Mouse (Mus musculus) testis, adult 2 months (tissue): ENCODE measurements around the gene 1700025F22Rik. TPM values are rescaled to one million over a fixed set of nuclear protein-coding genes. Genes with fewer than 3 reads are reported as not detected.
"Not testable (repeated sequence)": the region's sequence is repeated elsewhere in the genome, so short reads cannot be mapped to it uniquely, and the experiment has no call there.

Source experiments
- H3K27ac ChIP-seq: fragments of 200-500 bp; 2 replicates; pipeline ENCODE4 v1.5.1; 2012; ENCODE audit warnings: low read depth, low read length; ENCODE audit not compliant: control insufficient read depth, insufficient read depth
- H3K27me3 ChIP-seq: fragments of 200-500 bp; 2 replicates; pipeline ENCODE4 v1.6.1; 2012; ENCODE audit warnings: mild to moderate bottlenecking, low read length, moderate library complexity; ENCODE audit not compliant: control insufficient read depth, insufficient read depth
- H3K36me3 ChIP-seq: fragments of 200-500 bp; 2 replicates; pipeline ENCODE4 v1.6.1; 2012; ENCODE audit warnings: mild to moderate bottlenecking, low read length; ENCODE audit not compliant: control insufficient read depth, insufficient read depth
- H3K4me1 ChIP-seq: fragments of 200-500 bp; 2 replicates; pipeline ENCODE4 v1.6.1; 2012; ENCODE audit warnings: low read length; ENCODE audit not compliant: control insufficient read depth, insufficient read depth
- H3K4me3 ChIP-seq: fragments of 200-500 bp; 2 replicates; pipeline ENCODE4 v1.5.1; 2012; ENCODE audit warnings: low read depth, mild to moderate bottlenecking, low read length, moderate library complexity, mixed read lengths; ENCODE audit not compliant: control insufficient read depth
- CTCF ChIP-seq: fragments of 200-500 bp; IDR thresholded peaks from 2 replicates; pipeline ENCODE4 v1.5.1; 2012; ENCODE audit warnings: low read depth, mild to moderate bottlenecking, inconsistent platforms, low read length, moderate library complexity; ENCODE audit not compliant: control insufficient read depth, insufficient read depth, insufficient replicate concordance
- POLR2A ChIP-seq: fragments of 200-500 bp; IDR thresholded peaks from 2 replicates; pipeline ENCODE4 v1.6.1; 2012; ENCODE audit warnings: low read depth, mild to moderate bottlenecking, inconsistent platforms, low read length, moderate library complexity; ENCODE audit not compliant: control insufficient read depth
- polyA plus RNA-seq: library from polyadenylated mRNA; depleted of rRNA; stranded (reverse); fragments of >200 nt; gene quantifications from 2 replicates; pipeline ENCODE4 v1.2.3, GENCODE M21; 2012; rRNA removed

Gene 1700025F22Rik
- polyA plus RNA-seq, 1 experiment = 77.8 TPM

DNA sequence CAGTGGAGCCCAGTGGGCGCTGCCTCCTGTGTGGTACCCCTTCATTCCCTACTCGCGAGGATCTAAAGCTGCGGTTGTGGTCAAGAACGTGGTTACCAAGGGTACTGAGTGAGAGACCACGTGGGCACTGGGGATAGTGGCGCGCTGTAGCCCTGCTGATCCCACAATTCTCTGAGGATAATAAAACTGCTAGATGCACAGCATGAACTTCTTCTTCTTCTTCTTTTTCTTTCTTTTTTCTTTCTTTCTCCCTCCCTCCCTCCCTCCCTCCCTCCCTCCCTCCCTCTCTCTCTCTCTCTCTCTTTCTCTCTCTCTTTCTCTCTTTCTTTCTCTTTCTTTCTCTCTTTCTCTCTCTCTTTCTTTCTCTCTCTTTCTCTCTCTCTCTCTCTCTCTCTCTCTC lies 34.3 kb downstream of the 1700025F22Rik start, which contains the start of gene 1700017D01Rik:
Gene 1700017D01Rik (minus strand): TSS at position 101 of the 400 bp plus-strand sequence.
- peak within 1 kb of the TSS; percentile 90 for H3K4me3 ChIP-seq
- TF ChIP-seq POLR2A = peak; percentile 83
- not testable (repeated sequence) for H3K4me1 ChIP-seq, H3K27me3 ChIP-seq, H3K36me3 ChIP-seq
- H3K27ac ChIP-seq = peak within 1 kb of the TSS; percentile 83

DNA sequence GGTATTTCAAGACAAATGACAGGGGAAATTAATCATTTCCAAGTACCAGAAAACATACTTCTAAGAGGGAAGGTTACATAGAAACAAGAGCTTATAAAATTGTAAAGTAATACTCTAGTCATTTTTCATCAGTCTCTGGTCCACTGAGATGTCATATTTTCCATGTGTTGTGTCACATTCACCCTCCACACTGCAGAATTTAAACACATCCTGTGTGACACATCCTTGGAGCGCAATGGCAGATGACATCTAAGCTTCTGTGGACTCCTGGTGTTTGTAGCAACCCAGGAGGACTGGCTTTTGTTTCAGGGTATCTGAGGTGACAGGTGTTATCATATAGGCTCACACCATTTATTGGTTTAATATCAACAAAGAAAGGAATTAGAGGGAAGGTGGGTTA lies 35.4 kb downstream of the 1700025F22Rik start:
- H3K36me3 ChIP-seq = no peaks in the 10 kb centered on the region
- no peaks in the 10 kb centered on the region for H3K27me3 ChIP-seq
- no peak for TF ChIP-seq POLR2A
- TF ChIP-seq CTCF = no peak
- H3K4me1 ChIP-seq = peaks cover 3% of the 10 kb centered on the region
- H3K4me3 ChIP-seq = peak overlapping the region; percentile 47; the same call in 1 of the 2 replicates
- no peak overlapping the region for H3K27ac ChIP-seq

DNA sequence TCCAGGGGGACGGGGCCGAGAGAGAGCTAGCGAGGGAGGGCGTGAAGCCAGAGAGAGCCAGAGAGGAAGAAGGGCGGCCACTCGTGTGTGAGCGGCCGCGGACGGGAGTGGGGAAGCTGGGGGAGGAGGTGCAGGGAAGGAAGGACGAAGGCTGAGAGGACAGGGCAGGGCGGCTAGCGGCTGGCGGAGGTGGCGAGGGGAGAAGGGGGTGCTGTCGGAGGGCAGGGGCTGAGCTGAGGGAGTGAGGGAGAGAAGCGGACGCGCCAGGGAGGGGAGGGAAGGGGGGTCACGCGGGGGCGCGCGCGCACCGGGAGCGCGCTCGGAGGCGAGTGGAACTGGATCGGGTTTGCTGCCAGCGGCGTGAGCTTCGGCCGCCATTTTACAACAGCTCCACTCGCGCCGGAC lies 44.1 kb downstream of the 1700025F22Rik start:
- peak overlapping the region; percentile 70 for H3K4me3 ChIP-seq
- not testable (repeated sequence) for H3K27me3 ChIP-seq, H3K36me3 ChIP-seq, H3K4me1 ChIP-seq
- peak overlapping the region; percentile 7; the same call in 1 of the 2 replicates for H3K27ac ChIP-seq

DNA sequence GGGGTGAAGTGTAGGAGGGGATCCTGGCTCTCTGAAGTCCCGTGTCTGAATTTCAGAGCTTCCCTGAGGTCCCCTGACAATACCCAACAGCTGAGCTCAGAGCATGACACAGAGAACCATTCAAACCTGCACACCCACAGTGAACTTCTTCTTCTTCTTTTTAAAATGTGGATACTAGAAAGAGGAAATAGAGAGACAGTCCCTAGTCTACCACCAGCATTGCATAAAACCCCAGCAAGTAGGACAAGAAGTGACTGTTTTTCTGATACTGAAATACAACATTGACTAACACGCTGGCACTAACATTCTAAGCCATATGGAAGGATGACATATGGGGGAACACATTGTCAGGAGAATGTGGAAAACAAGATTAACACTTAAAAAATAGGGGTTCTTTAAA lies 45.8 kb downstream of the 1700025F22Rik start:
- Histone ChIP-seq H3K27me3 (no peaks in the 10 kb centered on the region), H3K36me3 (no peaks in the 10 kb centered on the region), H3K27ac (no peak overlapping the region), H3K4me3 (no peak overlapping the region), H3K4me1 (no peaks in the 10 kb centered on the region)
- TF ChIP-seq POLR2A (no peak), CTCF (no peak)

DNA sequence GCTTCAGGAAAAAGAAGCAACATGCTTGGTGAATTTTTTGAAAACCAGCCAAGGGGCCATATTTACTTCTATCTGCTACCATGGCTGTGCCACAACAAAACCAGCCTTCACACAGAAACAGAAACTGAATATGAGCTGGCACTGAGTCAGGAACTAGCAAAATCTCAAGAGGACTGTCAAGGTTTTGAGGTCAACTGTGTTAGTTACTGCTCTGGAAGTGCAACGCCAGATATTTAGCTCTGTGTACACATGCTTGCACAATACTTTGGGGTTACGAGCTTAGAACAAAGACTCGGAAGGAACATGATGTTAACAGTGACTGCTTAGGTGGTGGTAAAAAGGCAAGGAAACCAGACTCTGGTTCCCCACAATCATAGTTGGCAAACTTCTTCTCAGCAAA lies 57.4 kb downstream of the 1700025F22Rik start:
- TF ChIP-seq CTCF (no peak), POLR2A (no peak)
- H3K27me3 ChIP-seq = no peaks in the 10 kb centered on the region
- H3K4me3 ChIP-seq = no peak overlapping the region
- H3K36me3 ChIP-seq = no peaks in the 10 kb centered on the region
- no peak overlapping the region for H3K27ac ChIP-seq
- no peaks in the 10 kb centered on the region for H3K4me1 ChIP-seq

DNA sequence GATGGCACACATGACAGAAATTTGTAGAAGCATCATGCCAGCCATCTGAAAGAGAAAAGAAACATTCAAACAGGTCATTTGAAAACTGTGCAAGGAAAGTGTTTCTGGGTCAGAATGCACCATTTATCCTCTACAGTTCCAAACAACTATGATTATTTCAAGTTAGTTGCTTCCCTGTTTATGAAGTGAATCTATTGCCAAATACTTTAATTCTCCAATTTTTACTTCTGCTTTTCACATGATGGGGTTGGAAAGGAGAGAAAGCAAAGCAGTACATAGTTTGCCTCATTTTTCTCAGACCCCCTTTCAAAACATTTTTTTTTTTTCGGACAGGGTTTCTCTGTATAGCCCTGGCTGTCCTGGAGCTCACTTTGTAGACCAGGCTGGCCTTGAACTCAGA lies 63.2 kb downstream of the 1700025F22Rik start:
- Histone ChIP-seq H3K4me1 (no peaks in the 10 kb centered on the region), H3K36me3 (no peaks in the 10 kb centered on the region), H3K27me3 (no peaks in the 10 kb centered on the region), H3K4me3 (no peak overlapping the region), H3K27ac (no peak overlapping the region)
- no peak for TF ChIP-seq CTCF
- TF ChIP-seq POLR2A = no peak

DNA sequence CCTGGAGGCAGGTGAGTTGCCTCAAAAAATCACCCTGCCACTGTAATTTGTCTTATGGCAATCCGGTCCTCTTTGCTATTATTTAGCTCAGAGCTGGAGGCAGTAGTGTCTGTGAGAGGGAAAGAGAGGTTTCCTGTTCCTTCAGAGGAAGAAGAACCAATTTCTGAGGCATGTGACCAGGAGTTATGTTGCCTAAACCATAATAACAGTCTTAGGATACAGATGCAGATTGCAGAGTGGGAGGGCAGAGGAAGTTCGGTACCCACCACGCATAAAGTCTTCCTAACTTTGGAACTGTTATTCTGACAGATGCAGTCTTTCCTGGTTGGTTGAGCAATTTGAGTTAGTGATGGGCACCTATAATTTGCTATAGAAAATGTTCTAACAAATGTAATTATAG lies 66.7 kb downstream of the 1700025F22Rik start:
- TF ChIP-seq POLR2A = no peak
- no peak for TF ChIP-seq CTCF
- H3K27me3 ChIP-seq = no peaks in the 10 kb centered on the region

DNA sequence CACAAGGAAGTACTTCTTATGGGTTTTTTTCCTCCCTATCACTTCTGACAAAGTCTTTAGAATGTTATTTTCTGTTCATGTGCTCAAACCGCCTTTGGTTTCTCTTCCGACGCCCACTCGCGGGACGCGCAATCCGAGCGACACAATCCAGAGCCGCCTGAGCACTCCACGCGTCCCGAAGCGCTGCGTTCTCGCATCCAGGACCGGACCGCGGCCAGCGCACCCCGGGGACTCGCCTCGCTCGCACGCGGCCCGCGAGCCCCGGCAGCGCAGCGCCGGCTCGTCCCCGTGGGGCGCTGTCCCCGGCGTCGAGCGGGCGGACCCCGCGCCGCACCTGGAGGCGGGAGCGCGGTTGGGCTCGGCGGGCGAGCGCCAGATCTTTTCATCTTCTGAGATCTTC lies 73.0 kb downstream of the 1700025F22Rik start:
- not testable (repeated sequence) for H3K4me1 ChIP-seq, H3K36me3 ChIP-seq, H3K27me3 ChIP-seq, H3K27ac ChIP-seq
- peak overlapping the region; percentile 29 for H3K4me3 ChIP-seq

More for the DNA sequence above, 66.7 kb downstream of the 1700025F22Rik start:
- no peak overlapping the region for H3K27ac ChIP-seq
- no peaks in the 10 kb centered on the region for H3K36me3 ChIP-seq
- no peak overlapping the region for H3K4me3 ChIP-seq
- H3K4me1 ChIP-seq = no peaks in the 10 kb centered on the region

Other genes with a start within 250 kb of the 1700025F22Rik start
- gene Zp1, start 244.7 kb downstream of the 1700025F22Rik start, polyA plus RNA-seq = 0.15 and 0.24 TPM in 2 replicates
- 0.88 and 1.2 TPM in 2 replicates for gene Ptgdr2, start 228.2 kb downstream of the 1700025F22Rik start, polyA plus RNA-seq
- gene Ccdc86, start 216.1 kb downstream of the 1700025F22Rik start, polyA plus RNA-seq = 13.5 and 15.3 TPM in 2 replicates
- gene Ms4a10, start 190.7 kb downstream of the 1700025F22Rik start, polyA plus RNA-seq = 0.48 and 2.2 TPM in 2 replicates
- gene Ms4a15, start 172.1 kb downstream of the 1700025F22Rik start, polyA plus RNA-seq = 0.11 and 0.65 TPM in 2 replicates
- 0.83 and 1.2 TPM in 2 replicates for gene Ms4a18, start 147.3 kb downstream of the 1700025F22Rik start, polyA plus RNA-seq
- gene Ms4a8a, start 84.2 kb downstream of the 1700025F22Rik start, polyA plus RNA-seq = 0.28 and 0.45 TPM in 2 replicates
- 408 and 421 TPM in 2 replicates for gene 1700017D01Rik, start 34.4 kb downstream of the 1700025F22Rik start, polyA plus RNA-seq
- 103 and 113 TPM in 2 replicates for gene Ms4a13, start 31.4 kb upstream of the 1700025F22Rik start, polyA plus RNA-seq
- gene Ms4a12, start 67.1 kb upstream of the 1700025F22Rik start, polyA plus RNA-seq = not detected in 2 replicates
- 0.05 and 0.09 TPM in 2 replicates for gene Ms4a1, start 100.9 kb upstream of the 1700025F22Rik start, polyA plus RNA-seq
- gene Ms4a5, start 118.6 kb upstream of the 1700025F22Rik start, polyA plus RNA-seq = 130 and 181 TPM in 2 replicates
- 142 and 184 TPM in 2 replicates for gene Ms4a14, start 149.1 kb upstream of the 1700025F22Rik start, polyA plus RNA-seq
- 0.40 and 0.69 TPM in 2 replicates for gene Ms4a7, start 170.8 kb upstream of the 1700025F22Rik start, polyA plus RNA-seq
- gene Ms4a4a, start 210.2 kb upstream of the 1700025F22Rik start, polyA plus RNA-seq = 0.48 TPM in 1 of 2 replicates, not detected in the other
- gene Ms4a4c, start 239.4 kb upstream of the 1700025F22Rik start, polyA plus RNA-seq = 0.26 TPM in 1 of 2 replicates, not detected in the other